In genomic region chr1:133855274-133856017, GRCm38 (mm10) we compare ENCODE assay signal across 9 mouse cellular contexts. TPM values are rescaled to one million over a fixed set of nuclear protein-coding genes. Genes with fewer than 3 reads are reported as not detected.
DNase-seq lines count a peak whose midpoint lies in the region; ATAC-seq and TF ChIP-seq lines count a peak whose summit lies in the region.
"Had no signal": no experiment of that assay in that cellular context is flagged by ENCODE, and none has a peak within 500 bp of the region (broad histone marks: within the 10 kb centered on the region; RNA-seq: fewer than 3 reads in every experiment).

No protein-coding gene starts in this region.

- no peak overlapping the region for H3K9ac ChIP-seq in forebrain, embryonic 12.5 days
- no peak overlapping the region for H3K9ac ChIP-seq in hindbrain, postnatal 0 days (replicated peaks; ENCODE audit: low read length)
- H3K9ac ChIP-seq in liver, embryonic 13.5 days, result 0 out of 2 replicates have a peak overlapping the region, but pooled peaks have one; percentile 12

- no peaks in the 10 kb centered on the region for H3K36me3 ChIP-seq in forebrain, embryonic 12.5 days (replicated peaks)
- H3K36me3 ChIP-seq in hindbrain, postnatal 0 days (ENCODE audit: insufficient read depth, low read length), result no peaks in the 10 kb centered on the region
- H3K36me3 ChIP-seq in liver, embryonic 13.5 days, result no peaks in the 10 kb centered on the region
- H3K36me3 ChIP-seq: G1E had no signal

- H3K27ac ChIP-seq in forebrain, embryonic 12.5 days, result 0 out of 2 replicates have a peak overlapping the region, but pooled peaks have one; percentile 13
- H3K27ac ChIP-seq in hindbrain, postnatal 0 days, result no peak overlapping the region; the same call in 1 of the 2 replicates
- no peak overlapping the region for H3K27ac ChIP-seq in liver, embryonic 13.5 days

- 4% methylated on average over 15 of the region's 15 CpGs for WGBS in forebrain, embryonic 12.5 days
- WGBS in hindbrain, postnatal 0 days, result 12% methylated on average over 15 of the region's 15 CpGs
- 14% methylated on average over 15 of the region's 15 CpGs for WGBS in liver, embryonic 13.5 days (ENCODE audit: insufficient replicate concordance)

- peak; percentile 24 for DNase-seq in gastrocnemius, postnatal 14 days
- no peak for DNase-seq in gastrocnemius, adult 18-20 months (ENCODE audit: low spot score)
- peak; percentile 52 for DNase-seq in MN1 (ENCODE audit: low spot score)
- peak; percentile 75 for DNase-seq in hindbrain, postnatal 0 days (ENCODE audit: low spot score)
- DNase-seq in liver, embryonic 13.5 days, result no peak
- peak; percentile 53 for DNase-seq in right cerebral cortex, postnatal 14 days

- H3K9me3 ChIP-seq in forebrain, embryonic 12.5 days, result no peaks in the 10 kb centered on the region
- H3K9me3 ChIP-seq in hindbrain, postnatal 0 days (ENCODE audit: low read length), result no peaks in the 10 kb centered on the region
- H3K9me3 ChIP-seq in liver, embryonic 13.5 days (replicated peaks), result no peaks in the 10 kb centered on the region
- H3K9me3 ChIP-seq: G1E had no signal

- H3K4me1 ChIP-seq in forebrain, embryonic 12.5 days, result peaks cover 37% of the 10 kb centered on the region
- peaks cover 6% of the 10 kb centered on the region; the same call in 1 of the 2 replicates for H3K4me1 ChIP-seq in hindbrain, postnatal 0 days (ENCODE audit: insufficient read depth, low read length)
- H3K4me1 ChIP-seq in liver, embryonic 13.5 days (replicated peaks), result peaks cover 55% of the 10 kb centered on the region

- H3K27me3 ChIP-seq in forebrain, embryonic 12.5 days, result peaks cover 42% of the 10 kb centered on the region
- no peaks in the 10 kb centered on the region for H3K27me3 ChIP-seq in hindbrain, postnatal 0 days (ENCODE audit: insufficient read depth, low read length)
- H3K27me3 ChIP-seq in liver, embryonic 13.5 days, result peaks cover 65% of the 10 kb centered on the region

- H3K4me3 ChIP-seq in forebrain, embryonic 12.5 days (replicated peaks), result peak overlapping the region; percentile 24
- H3K4me3 ChIP-seq in hindbrain, postnatal 0 days (ENCODE audit: low read length), result peak overlapping the region; percentile 16
- peak overlapping the region; percentile 27 for H3K4me3 ChIP-seq in liver, embryonic 13.5 days (replicated peaks)

- no peak for TF ChIP-seq CTCF in hindbrain, postnatal 0 days (IDR thresholded peaks at IDR 0.05; ENCODE audit: low read depth)

- peak overlapping the region; percentile 51 for H3K4me2 ChIP-seq in forebrain, embryonic 12.5 days
- peak overlapping the region; percentile 51 for H3K4me2 ChIP-seq in hindbrain, postnatal 0 days (ENCODE audit: low read depth, low read length)
- peak overlapping the region; percentile 49 for H3K4me2 ChIP-seq in liver, embryonic 13.5 days

- intact Hi-C loops in gastrocnemius, postnatal 14 days (cut with DNase I; ENCODE audit: low total_unique reads), result no loop called here

- ATAC-seq in forebrain, embryonic 12.5 days (ENCODE audit: low FRiP score), result peak; percentile 9; the same call in 1 of the 2 replicates
- no peak for ATAC-seq in hindbrain, postnatal 0 days
- ATAC-seq in liver, embryonic 13.5 days (ENCODE audit: low read depth), result no peak
- ATAC-seq in megakaryocyte, adult 5-6 weeks (ENCODE audit: poor library complexity, severe bottlenecking), result no peak

RNA-seq across cellular contexts. Expression of gene Optc, which starts 52.4 kb away (rescaled TPM):
- total RNA-seq in gastrocnemius, postnatal 14 days (2021), result under 1 TPM; 0.18 TPM
- under 1 TPM in 1 of 2 experiments, not detected in 1; 0.19 TPM for total RNA-seq in gastrocnemius, adult 18-20 months (2021)
- polyA plus RNA-seq in forebrain, embryonic 12.5 days (2016; fragmentation: Nextera tagmentation; extraction: Ambion mirVana), result 2.6 and 3.2 TPM in 2 replicates
- 8.5 and 10.4 TPM in 2 replicates for total RNA-seq in hindbrain, postnatal 0 days (2014; rRNA removed)
- polyA plus RNA-seq in hindbrain, postnatal 0 days (2015; fragmentation: Nextera tagmentation; extraction: Ambion mirVana), result 3.7 and 4.6 TPM in 2 replicates
- 0.07 and 0.22 TPM in 2 replicates for polyA plus RNA-seq in liver, embryonic 13.5 days (2015; fragmentation: Nextera tagmentation; extraction: Ambion mirVana)
- total RNA-seq in megakaryocyte, adult 5-6 weeks (2015), result not detected in 2 replicates
- total RNA-seq in megakaryocyte, adult 5-6 weeks (2017), result not detected in 2 replicates
- total RNA-seq: G1E had no signal
- polyA plus RNA-seq: G1E had no signal

RNA-seq across cellular contexts. Expression of gene Atp2b4, which starts 54.6 kb away (rescaled TPM):
- 10 to 100 TPM; 22.1 to 24.4 TPM for total RNA-seq in gastrocnemius, postnatal 14 days (2021)
- total RNA-seq in gastrocnemius, adult 18-20 months (2021), result 10 to 100 TPM in 1 of 2 experiments, 1 to 10 TPM in 1; 7.1 to 11.6 TPM
- polyA plus RNA-seq in forebrain, embryonic 12.5 days (2016; fragmentation: Nextera tagmentation; extraction: Ambion mirVana), result 8.5 and 9.2 TPM in 2 replicates
- total RNA-seq in hindbrain, postnatal 0 days (2014; rRNA removed), result 56.6 and 57.3 TPM in 2 replicates
- polyA plus RNA-seq in hindbrain, postnatal 0 days (2015; fragmentation: Nextera tagmentation; extraction: Ambion mirVana), result 13.2 and 13.4 TPM in 2 replicates
- polyA plus RNA-seq in liver, embryonic 13.5 days (2015; fragmentation: Nextera tagmentation; extraction: Ambion mirVana), result 27.5 and 28.8 TPM in 2 replicates
- 18.2 and 21.1 TPM in 2 replicates for total RNA-seq in megakaryocyte, adult 5-6 weeks (2015)
- total RNA-seq in megakaryocyte, adult 5-6 weeks (2017), result 17.6 and 20.3 TPM in 2 replicates

Comparison
In these comparisons a context has a peak if more than half of its experiments do, and no peak if none do; other contexts are left out.
1. DNase-seq: peak in gastrocnemius, postnatal 14 days (single experiment), MN1 (single experiment), hindbrain, postnatal 0 days (single experiment) and right cerebral cortex, postnatal 14 days (single experiment); none in gastrocnemius, adult 18-20 months (single experiment) and liver, embryonic 13.5 days (single experiment).
2. Peak in every context shown above with its lines, with median percentiles within 50 percentile points of each other: H3K4me2 ChIP-seq and H3K4me3 ChIP-seq.